Mouse (Mus musculus): ENCODE measurements at regions not wholly inside any gene's neighbourhood (a gene's known extent, or its start where the extent isn't known, plus 50 kb on each side); places are given as distances from the start of the nearest gene placed in this dataset.

DNA sequence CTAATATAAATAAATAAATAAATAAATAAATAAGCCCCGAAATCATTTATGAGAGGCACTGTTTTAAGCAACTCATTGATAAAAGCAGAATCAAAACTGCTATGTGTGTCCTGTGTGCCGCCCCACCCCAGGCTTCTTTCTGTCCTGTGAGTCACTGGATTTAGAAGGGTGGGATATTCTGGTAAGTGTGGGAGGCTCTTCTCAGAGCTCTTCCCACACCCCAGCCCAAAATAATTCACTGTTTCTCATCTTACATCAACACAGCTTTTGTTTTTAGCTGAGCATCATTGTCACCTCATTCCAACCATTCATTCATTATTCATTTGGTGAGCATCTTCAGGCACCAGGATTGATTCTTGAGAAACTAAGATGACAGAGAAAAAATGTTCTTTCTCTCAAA, 118.4 kb downstream of the Barx2 start:
- ATAC-seq, result no peak
- Histone ChIP-seq H3K27me3 (no peaks in the 10 kb centered on the region), H3K4me3 (replicated peaks) (no peak overlapping the region), H3K4me2 (replicated peaks) (no peak overlapping the region), H3K36me3 (no peaks in the 10 kb centered on the region), H3K9ac (replicated peaks) (no peak overlapping the region), H3K27ac (no peak overlapping the region), H3K4me1 (replicated peaks) (no peaks in the 10 kb centered on the region), H3K9me3 (peaks cover 5% of the 10 kb centered on the region; the same call in 1 of the 2 replicates)
- 92% methylated on average over 2 of the region's 2 CpGs for WGBS

DNA sequence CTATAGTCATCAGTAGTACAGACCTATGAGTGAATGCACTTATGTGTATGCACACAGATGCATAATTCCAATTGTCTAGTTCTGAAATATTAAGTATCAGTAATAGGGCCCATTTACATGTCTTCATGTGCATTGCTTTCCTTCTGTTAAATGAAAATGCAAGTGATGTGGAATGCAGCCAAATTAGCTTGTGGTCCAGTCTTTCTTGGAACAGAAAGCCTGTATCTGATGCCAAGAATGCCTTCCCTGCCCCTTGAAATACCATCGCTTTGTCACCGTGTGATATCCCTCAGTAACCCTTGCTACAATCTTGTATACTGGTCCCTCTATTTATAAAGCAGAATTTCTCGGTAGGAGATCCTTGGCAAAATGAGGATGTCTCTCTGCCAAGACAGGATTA, 137.3 kb downstream of the Barx2 start:
- ATAC-seq, result no peak
- H3K9ac ChIP-seq (replicated peaks), result no peak overlapping the region
- 87% methylated on average over 3 of the region's 3 CpGs for WGBS
- no peak overlapping the region for H3K27ac ChIP-seq
- no peaks in the 10 kb centered on the region for H3K4me1 ChIP-seq (replicated peaks)
- no peaks in the 10 kb centered on the region for H3K9me3 ChIP-seq
- H3K4me3 ChIP-seq (replicated peaks), result no peak overlapping the region
- H3K27me3 ChIP-seq, result no peaks in the 10 kb centered on the region
- H3K4me2 ChIP-seq (replicated peaks), result no peak overlapping the region
- no peaks in the 10 kb centered on the region for H3K36me3 ChIP-seq

DNA sequence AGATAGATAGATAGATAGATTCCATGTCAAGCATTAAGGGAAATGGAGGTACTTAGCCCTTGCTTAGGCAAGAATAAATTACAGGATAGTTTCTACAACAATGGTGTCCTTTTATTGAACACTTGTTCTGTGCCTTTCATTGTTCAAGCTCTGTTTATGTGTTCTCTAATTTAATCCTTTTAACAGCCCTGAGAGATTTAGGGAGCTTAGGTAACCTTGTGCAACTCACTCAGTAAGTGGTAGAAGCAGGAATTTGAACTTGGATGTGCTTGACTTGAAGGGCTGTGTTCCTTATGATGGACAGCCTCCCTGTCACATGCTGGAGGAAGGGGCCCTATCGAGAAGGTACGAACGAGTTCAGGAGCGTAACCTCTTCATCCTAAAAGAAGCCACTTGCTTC, 147.9 kb downstream of the Barx2 start:
- ATAC-seq, result no peak
- Histone ChIP-seq H3K4me2 (replicated peaks) (no peak overlapping the region), H3K27me3 (no peaks in the 10 kb centered on the region), H3K36me3 (no peaks in the 10 kb centered on the region), H3K27ac (no peak overlapping the region), H3K4me1 (replicated peaks) (no peaks in the 10 kb centered on the region), H3K9ac (replicated peaks) (no peak overlapping the region), H3K4me3 (replicated peaks) (no peak overlapping the region), H3K9me3 (no peaks in the 10 kb centered on the region)
- 82% methylated on average over 4 of the region's 4 CpGs for WGBS

DNA sequence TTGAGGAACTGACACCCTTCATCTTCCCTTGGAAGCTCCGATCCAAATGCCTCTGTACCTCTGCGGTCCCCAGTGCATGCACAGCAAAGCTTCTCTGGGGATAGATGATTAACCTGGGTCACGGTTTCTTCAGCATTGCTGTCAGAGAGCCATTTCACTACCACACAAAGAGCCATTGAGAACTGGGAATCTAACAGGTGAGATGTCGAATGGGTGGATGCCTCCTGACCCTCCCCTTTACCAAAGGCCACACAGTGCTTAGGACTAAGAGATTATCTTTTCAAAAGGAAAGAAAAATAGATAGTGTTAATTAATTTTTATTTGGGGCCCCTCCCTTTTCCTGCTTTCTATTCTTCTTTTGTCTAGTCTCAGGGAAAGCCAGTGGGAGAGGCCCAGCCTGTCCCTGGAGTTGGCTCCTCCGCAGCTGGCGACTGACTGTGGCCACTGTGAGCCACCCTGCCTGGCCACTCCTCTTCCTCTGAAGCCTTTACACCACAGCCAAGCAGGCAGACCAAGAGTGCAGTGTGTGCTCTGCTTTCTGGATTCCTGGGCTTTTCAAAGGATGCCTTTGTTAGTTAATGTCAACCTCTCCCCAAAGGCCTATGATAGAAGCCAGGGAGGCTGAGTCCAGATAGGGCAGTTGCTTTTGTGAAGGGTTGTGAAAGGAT, 155.2 kb downstream of the Barx2 start:
- Histone ChIP-seq H3K4me3 (replicated peaks) (no peak overlapping the region), H3K9ac (replicated peaks) (no peak overlapping the region), H3K36me3 (no peaks in the 10 kb centered on the region), H3K27ac (no peak overlapping the region), H3K4me1 (replicated peaks) (no peaks in the 10 kb centered on the region), H3K4me2 (replicated peaks) (no peak overlapping the region), H3K27me3 (no peaks in the 10 kb centered on the region), H3K9me3 (no peaks in the 10 kb centered on the region)
- no peak for ATAC-seq
- 50% methylated on average over 6 of the region's 6 CpGs for WGBS

DNA sequence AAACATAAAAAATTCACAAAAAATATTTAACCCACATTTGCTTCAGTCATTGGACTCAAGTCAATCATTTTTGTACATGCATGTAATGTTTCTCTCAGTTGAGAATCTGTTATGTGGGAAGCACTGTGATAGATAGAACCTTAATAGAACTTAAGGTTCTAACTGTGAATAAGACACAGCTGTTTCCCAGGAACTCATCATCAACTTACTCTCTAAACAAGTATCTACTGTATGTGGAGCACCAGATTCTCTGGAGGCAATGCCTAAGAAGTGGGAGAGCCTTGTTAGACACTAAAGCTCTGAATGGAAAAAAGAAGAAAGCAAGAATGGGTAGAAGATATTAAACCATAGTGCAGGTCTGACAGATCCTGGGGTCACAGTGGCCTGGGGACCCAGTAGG, 182.8 kb downstream of the Barx2 start:
- Histone ChIP-seq H3K36me3 (no peaks in the 10 kb centered on the region), H3K4me2 (replicated peaks) (no peak overlapping the region), H3K4me1 (replicated peaks) (no peaks in the 10 kb centered on the region), H3K9me3 (no peaks in the 10 kb centered on the region), H3K27me3 (no peaks in the 10 kb centered on the region), H3K9ac (replicated peaks) (no peak overlapping the region), H3K4me3 (replicated peaks) (no peak overlapping the region), H3K27ac (no peak overlapping the region)
- ATAC-seq, result no peak

DNA sequence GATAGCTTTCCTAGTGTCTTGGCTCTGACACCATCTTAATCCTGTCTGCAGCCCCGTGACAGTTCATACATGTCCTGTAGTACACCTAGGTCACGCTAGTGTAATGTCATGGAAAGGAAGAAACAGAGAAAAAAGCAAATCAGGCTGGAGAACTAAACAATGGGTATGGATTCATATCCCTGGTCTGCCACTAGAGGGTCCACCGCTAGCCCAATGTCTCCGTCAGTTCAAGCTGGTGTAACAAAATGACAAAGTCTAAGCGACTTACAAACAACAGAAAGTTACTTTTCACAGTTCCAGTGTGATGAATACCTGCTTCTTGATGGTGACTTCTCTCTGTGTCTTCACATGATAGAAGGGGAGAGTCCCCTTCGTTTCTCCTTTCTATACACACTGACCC, 194.0 kb downstream of the Barx2 start:
- WGBS, result 69% methylated on average over 6 of the region's 6 CpGs

DNA sequence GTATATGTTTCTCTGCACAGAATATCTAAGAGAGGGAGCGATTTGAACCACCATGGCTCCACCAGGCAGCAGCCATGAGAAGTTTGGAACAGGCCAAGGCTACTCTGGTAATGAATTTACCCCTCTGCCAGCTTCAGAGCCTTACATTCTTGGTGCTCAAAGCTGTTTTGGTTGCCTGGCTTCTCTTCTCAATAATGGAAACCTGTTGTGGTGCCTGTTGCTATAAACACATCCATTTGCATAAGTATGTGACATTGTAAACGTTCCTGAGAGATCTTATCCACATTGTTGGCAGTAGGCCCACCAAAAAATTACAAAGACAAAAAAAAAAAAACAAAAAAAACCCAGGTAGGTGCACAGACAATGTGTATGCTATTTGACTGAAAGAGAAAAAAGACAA, 203.2 kb downstream of the Barx2 start:
- no peak for ATAC-seq
- WGBS, result 70% methylated on average over 2 of the region's 2 CpGs

More for the DNA sequence above, 194.0 kb downstream of the Barx2 start:
- H3K4me2 ChIP-seq (replicated peaks), result no peak overlapping the region
- H3K36me3 ChIP-seq, result no peaks in the 10 kb centered on the region
- H3K4me1 ChIP-seq (replicated peaks), result no peaks in the 10 kb centered on the region
- no peak overlapping the region for H3K27ac ChIP-seq
- no peak overlapping the region for H3K4me3 ChIP-seq (replicated peaks)
- H3K9me3 ChIP-seq, result no peaks in the 10 kb centered on the region
- H3K9ac ChIP-seq (replicated peaks), result no peak overlapping the region
- no peaks in the 10 kb centered on the region for H3K27me3 ChIP-seq
- ATAC-seq, result no peak

DNA sequence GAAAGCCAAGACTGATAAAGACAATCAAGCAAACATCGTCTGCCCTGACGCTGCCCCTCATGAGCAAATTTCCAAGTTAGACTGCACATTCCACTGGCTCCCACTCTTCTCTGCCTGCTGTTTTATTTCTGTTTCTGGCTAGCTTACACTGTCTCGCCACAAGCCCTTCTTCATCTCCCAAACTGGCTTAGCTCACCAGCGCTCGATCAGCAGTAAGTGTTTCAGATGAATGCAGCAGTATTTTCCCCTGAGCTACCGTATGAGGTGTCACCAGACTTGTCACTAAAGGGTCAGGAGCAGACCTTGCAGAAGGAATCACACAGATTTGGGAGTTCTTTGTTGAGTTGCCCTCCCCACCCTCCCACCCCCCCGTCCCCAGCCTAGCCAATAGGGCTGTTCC, 206.6 kb downstream of the Barx2 start:
- Histone ChIP-seq H3K27ac (no peak overlapping the region), H3K27me3 (no peaks in the 10 kb centered on the region), H3K9me3 (no peaks in the 10 kb centered on the region), H3K9ac (replicated peaks) (no peak overlapping the region), H3K36me3 (no peaks in the 10 kb centered on the region), H3K4me2 (replicated peaks) (no peak overlapping the region), H3K4me1 (replicated peaks) (no peaks in the 10 kb centered on the region), H3K4me3 (replicated peaks) (no peak overlapping the region)
- WGBS, result 85% methylated on average over 7 of the region's 7 CpGs
- ATAC-seq, result no peak

More for the DNA sequence above, 203.2 kb downstream of the Barx2 start:
- H3K4me3 ChIP-seq (replicated peaks), result no peak overlapping the region
- H3K4me2 ChIP-seq (replicated peaks), result no peak overlapping the region
- no peaks in the 10 kb centered on the region for H3K27me3 ChIP-seq
- no peaks in the 10 kb centered on the region for H3K4me1 ChIP-seq (replicated peaks)
- no peaks in the 10 kb centered on the region for H3K9me3 ChIP-seq
- no peak overlapping the region for H3K27ac ChIP-seq
- H3K36me3 ChIP-seq, result no peaks in the 10 kb centered on the region
- no peak overlapping the region for H3K9ac ChIP-seq (replicated peaks)

DNA sequence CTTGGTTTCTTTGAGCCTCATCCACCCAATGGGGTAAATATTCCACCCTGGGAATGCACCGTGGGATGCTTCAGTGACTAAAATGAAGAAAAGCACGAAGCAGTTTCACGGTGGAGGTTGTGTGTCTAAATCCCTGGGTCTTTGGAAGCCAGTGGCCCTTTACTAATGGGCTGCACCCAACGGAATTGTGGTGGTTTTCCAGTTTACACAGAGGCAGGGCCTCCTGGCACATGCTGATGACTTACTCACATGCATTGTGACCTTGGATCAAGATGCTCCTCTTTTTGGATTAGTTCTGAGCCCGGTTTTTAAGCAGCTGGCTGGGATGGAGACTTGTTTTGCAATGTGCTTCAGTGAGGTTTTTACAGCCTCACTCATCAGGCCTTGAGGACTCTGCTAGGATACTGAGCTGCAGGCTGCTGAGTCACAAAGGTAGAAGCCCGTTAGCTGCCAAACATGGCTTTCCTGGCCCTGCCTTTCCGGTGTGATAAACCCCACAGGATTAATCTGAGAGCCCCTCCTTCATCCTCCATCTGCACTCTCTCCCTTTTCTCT, 222.3 kb downstream of the Barx2 start:
- no peak overlapping the region for H3K27ac ChIP-seq
- no peak for ATAC-seq
- no peak overlapping the region for H3K4me2 ChIP-seq (replicated peaks)
- no peak overlapping the region for H3K4me3 ChIP-seq (replicated peaks)
- H3K36me3 ChIP-seq, result no peaks in the 10 kb centered on the region
- H3K9me3 ChIP-seq, result no peaks in the 10 kb centered on the region
- peaks cover 11% of the 10 kb centered on the region for H3K4me1 ChIP-seq (replicated peaks)
- no peak overlapping the region for H3K9ac ChIP-seq (replicated peaks)
- H3K27me3 ChIP-seq, result no peaks in the 10 kb centered on the region
- 43% methylated on average over 7 of the region's 7 CpGs for WGBS

DNA sequence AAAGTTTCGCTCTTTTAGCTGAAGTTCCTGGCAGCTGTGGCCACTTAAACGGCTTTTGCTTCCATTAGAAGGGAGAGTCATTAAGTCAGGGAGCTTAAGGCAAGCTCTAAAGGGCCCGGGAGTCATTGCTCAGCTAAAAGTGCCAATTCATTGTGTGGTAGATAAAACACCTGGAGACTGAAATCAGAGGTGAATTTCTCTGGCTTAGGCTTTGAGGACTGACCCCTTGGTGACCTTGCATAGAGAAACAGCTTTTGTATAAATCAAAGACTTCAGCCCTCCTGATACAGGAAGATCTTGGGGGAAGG, 224.1 kb upstream of the Tmem45b start:
- peak overlapping the region; percentile 7; the same call in 1 of the 2 replicates for H3K4me3 ChIP-seq (replicated peaks)
- H3K9ac ChIP-seq (replicated peaks), result no peak overlapping the region
- no peaks in the 10 kb centered on the region for H3K36me3 ChIP-seq
- WGBS, result 7% methylated on average over 3 of the region's 3 CpGs
- ATAC-seq, result no peak
- H3K27ac ChIP-seq, result no peak overlapping the region
- peaks cover 26% of the 10 kb centered on the region for H3K4me1 ChIP-seq (replicated peaks)
- H3K27me3 ChIP-seq, result peaks cover under 1% of the 10 kb centered on the region; the same call in 1 of the 2 replicates
- H3K4me2 ChIP-seq (replicated peaks), result peak overlapping the region; percentile 45
- H3K9me3 ChIP-seq, result no peaks in the 10 kb centered on the region

DNA sequence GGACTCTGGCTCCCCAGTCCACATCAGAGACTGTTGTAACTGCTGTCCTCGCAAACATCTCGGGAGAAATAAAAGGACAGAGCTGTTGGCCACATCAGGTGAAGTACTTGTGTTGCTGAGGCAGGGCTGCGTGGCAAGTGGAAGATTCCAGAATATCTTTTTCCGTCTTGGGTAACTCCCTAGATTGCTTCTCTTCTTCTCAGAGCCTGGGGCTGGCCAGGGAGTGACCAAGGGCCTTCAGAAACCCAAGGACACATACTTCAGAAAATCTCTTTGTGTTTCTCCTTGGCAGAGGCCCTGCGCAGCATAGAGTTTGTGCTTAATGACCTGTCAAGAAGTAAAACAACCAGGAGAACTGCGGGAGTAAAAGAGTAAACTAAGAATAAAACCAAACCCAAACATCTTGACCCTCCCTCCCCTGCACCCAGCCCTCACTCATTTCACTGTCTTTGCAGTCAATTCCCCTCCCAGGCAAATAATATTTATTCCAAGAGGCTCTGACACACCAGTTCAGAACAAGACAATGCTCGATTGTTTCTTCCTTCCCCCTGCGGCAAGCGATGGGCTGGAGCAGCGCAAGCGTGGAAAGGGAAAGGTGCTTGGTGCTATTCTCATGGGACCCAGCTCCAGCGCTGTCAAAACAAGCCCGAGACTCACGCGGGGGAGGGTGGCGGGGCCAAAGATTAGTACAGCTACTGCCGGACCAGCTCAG, 223.6 kb upstream of the Tmem45b start:
- H3K4me2 ChIP-seq (replicated peaks), result peak overlapping the region; percentile 45
- H3K27ac ChIP-seq, result no peak overlapping the region
- H3K9ac ChIP-seq (replicated peaks), result no peak overlapping the region
- H3K4me3 ChIP-seq (replicated peaks), result peak overlapping the region; percentile 7; the same call in 1 of the 2 replicates
- no peaks in the 10 kb centered on the region for H3K9me3 ChIP-seq
- no peak for ATAC-seq
- peaks cover 4% of the 10 kb centered on the region; the same call in 1 of the 2 replicates for H3K27me3 ChIP-seq
- H3K4me1 ChIP-seq (replicated peaks), result peaks cover 29% of the 10 kb centered on the region
- no peaks in the 10 kb centered on the region for H3K36me3 ChIP-seq
- WGBS, result 25% methylated on average over 17 of the region's 17 CpGs

DNA sequence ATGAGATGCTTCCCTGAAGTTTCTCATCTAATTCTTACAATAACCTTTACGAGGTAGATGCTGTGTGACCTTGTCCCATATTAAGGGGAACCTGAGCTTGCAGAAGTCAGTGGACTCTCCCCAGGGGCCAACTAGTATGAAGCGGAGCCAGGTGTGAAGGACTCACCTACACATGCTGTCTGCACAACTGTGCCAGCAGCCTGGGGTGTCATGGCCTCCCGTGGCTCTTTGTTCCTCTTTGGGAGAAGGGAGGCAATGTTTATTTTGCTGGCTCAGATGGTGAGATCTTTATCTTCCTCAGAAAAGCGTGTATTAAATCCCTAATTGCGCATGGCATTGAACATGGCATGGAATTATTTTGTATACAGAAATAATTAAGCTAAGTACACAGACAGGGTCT, 222.2 kb upstream of the Tmem45b start:
- H3K4me2 ChIP-seq (replicated peaks), result no peak overlapping the region
- no peaks in the 10 kb centered on the region for H3K9me3 ChIP-seq
- no peak for ATAC-seq
- H3K4me3 ChIP-seq (replicated peaks), result no peak overlapping the region
- peaks cover 29% of the 10 kb centered on the region for H3K4me1 ChIP-seq (replicated peaks)
- no peaks in the 10 kb centered on the region for H3K36me3 ChIP-seq
- H3K9ac ChIP-seq (replicated peaks), result no peak overlapping the region
- H3K27ac ChIP-seq, result no peak overlapping the region
- WGBS, result 84% methylated on average over 5 of the region's 5 CpGs
- H3K27me3 ChIP-seq, result peaks cover 4% of the 10 kb centered on the region; the same call in 1 of the 2 replicates
